Mouse (Mus musculus): Measurements from ENCODE around the gene Eya2.

GRCm38 (mm10) chr2:165782324-165782723 lies 187.5 kb downstream of the Eya2 start:
- TF ChIP-seq SRF (IDR thresholded peaks at IDR 0.05; ENCODE audit: control insufficient read depth, insufficient read length, low read depth) (no peak), POLR2A (IDR thresholded peaks at IDR 0.05; ENCODE audit: insufficient read length, low read depth) (no peak)
